Comparison of ENCODE assay signal across 8 mouse cellular contexts in the genomic region with DNA sequence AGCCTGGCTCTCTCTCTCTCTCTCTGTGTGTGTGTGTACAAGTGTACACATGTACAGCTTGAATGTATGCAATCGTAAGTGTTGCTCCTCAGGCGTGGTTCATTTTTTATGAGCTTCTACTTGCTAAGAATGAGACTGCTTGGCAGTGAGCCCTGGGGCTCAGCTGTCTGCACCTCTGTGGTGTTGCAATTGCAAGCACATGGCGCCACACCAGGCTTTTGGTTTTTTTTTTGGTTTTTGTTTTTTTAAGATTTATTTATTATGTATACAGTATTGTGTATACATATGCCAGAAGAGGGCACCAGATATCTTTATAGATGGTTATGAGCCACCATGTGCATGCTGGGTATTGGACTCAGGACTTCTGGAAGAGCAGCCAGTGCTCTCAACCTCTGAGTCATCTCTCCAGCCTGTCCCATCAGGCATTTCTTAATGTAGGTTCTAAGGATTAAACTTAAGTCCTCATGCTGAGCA. TPM values are rescaled to one million over a fixed set of nuclear protein-coding genes. Genes with fewer than 3 reads are reported as not detected.
A peak's percentile ranks its signal among the peaks of the same experiment; 100 is the strongest.
DNase-seq lines count a peak whose midpoint lies in the region; ATAC-seq lines count a peak whose summit lies in the region.

No protein-coding gene starts in this region.

- H3K4me3 ChIP-seq in midbrain, embryonic 16.5 days (ENCODE audit: low read depth, low read length) = no peak overlapping the region

- DNase-seq in kidney, postnatal 36 days = peak; percentile 13 to 58
- no peak for DNase-seq in kidney, adult 9 months
- DNase-seq in NIH3T3 (ENCODE audit: low read depth) = peak; percentile 97
- peak; percentile 74 for DNase-seq in lung, postnatal 36 days
- DNase-seq in layer of hippocampus, adult 18-20 months (ENCODE audit: low spot score in 2 of 2) = no peak

- H3K27ac ChIP-seq in midbrain, embryonic 16.5 days (ENCODE audit: low read length) = no peak overlapping the region

- 82% methylated on average over 3 of the region's 3 CpGs for WGBS in midbrain, embryonic 16.5 days

- no peaks in the 10 kb centered on the region for H3K27me3 ChIP-seq in midbrain, embryonic 16.5 days (ENCODE audit: control insufficient read depth, insufficient read depth, low read depth, low read length)

- peak; percentile 65 for ATAC-seq in granulocyte monocyte progenitor cell, adult 5-6 weeks (replicated peaks; ENCODE audit: poor library complexity, severe bottlenecking)
- no peak for ATAC-seq in inflammation-experienced regulatory T-cells, adult 6 months
- no peak for ATAC-seq in midbrain, embryonic 16.5 days

- no peak overlapping the region for H3K4me2 ChIP-seq in midbrain, embryonic 16.5 days (ENCODE audit: low read length)

- H3K9me3 ChIP-seq in midbrain, embryonic 16.5 days (replicated peaks; ENCODE audit: control insufficient read depth, low read length, poor library complexity, severe bottlenecking) = no peaks in the 10 kb centered on the region

- H3K4me1 ChIP-seq in midbrain, embryonic 16.5 days (ENCODE audit: control insufficient read depth, insufficient read depth, low read length) = no peaks in the 10 kb centered on the region

- H3K9ac ChIP-seq in midbrain, embryonic 16.5 days (ENCODE audit: low read depth, low read length) = no peak overlapping the region

- H3K36me3 ChIP-seq in midbrain, embryonic 16.5 days (ENCODE audit: control insufficient read depth, insufficient read depth, low read length) = no peaks in the 10 kb centered on the region

RNA-seq across cellular contexts. Expression of gene Fmo5, which starts 5.7 kb away (rescaled TPM):
- 1.8 and 6.8 TPM in 2 replicates for total RNA-seq in granulocyte monocyte progenitor cell, adult 5-6 weeks (2014; fragmentation: Nextera tagmentation)
- total RNA-seq in granulocyte monocyte progenitor cell, adult 5-6 weeks (2017) = 1.5 and 1.8 TPM in 2 replicates
- total RNA-seq in layer of hippocampus, adult 18-20 months (2021) = 1 to 10 TPM; 4.4 to 6.7 TPM
- 10 to 100 TPM in 2 of 3 experiments, 1 to 10 TPM in 1; 6.1 to 10.6 (median 10.2) TPM for polyA plus RNA-seq in inflammation-experienced regulatory T-cells, adult 6 months (2017; shearing (Covaris generic))
- polyA plus RNA-seq in midbrain, embryonic 16.5 days (2015; fragmentation: Nextera tagmentation; extraction: Ambion mirVana) = 0.46 and 0.70 TPM in 2 replicates

RNA-seq across cellular contexts. Expression of gene Prkab2, which starts 23.7 kb away (rescaled TPM):
- 4.1 and 10.1 TPM in 2 replicates for total RNA-seq in granulocyte monocyte progenitor cell, adult 5-6 weeks (2014; fragmentation: Nextera tagmentation)
- total RNA-seq in granulocyte monocyte progenitor cell, adult 5-6 weeks (2017) = 3.3 and 5.0 TPM in 2 replicates
- total RNA-seq in layer of hippocampus, adult 18-20 months (2021) = 10 to 100 TPM; 35.3 TPM
- 1 to 10 TPM; 1.6 to 3.5 (median 2.4) TPM for polyA plus RNA-seq in inflammation-experienced regulatory T-cells, adult 6 months (2017; shearing (Covaris generic))
- 14.7 and 16.9 TPM in 2 replicates for polyA plus RNA-seq in midbrain, embryonic 16.5 days (2015; fragmentation: Nextera tagmentation; extraction: Ambion mirVana)

RNA-seq across cellular contexts. Expression of gene Chd1l, which starts 24.3 kb away (rescaled TPM):
- total RNA-seq in granulocyte monocyte progenitor cell, adult 5-6 weeks (2014; fragmentation: Nextera tagmentation) = 13.7 and 28.1 TPM in 2 replicates
- total RNA-seq in granulocyte monocyte progenitor cell, adult 5-6 weeks (2017) = 48.8 and 55.6 TPM in 2 replicates
- 10 to 100 TPM; 10.8 to 11.6 TPM for total RNA-seq in layer of hippocampus, adult 18-20 months (2021)
- polyA plus RNA-seq in inflammation-experienced regulatory T-cells, adult 6 months (2017; shearing (Covaris generic)) = 10 to 100 TPM; 18.5 to 34.9 (median 25.4) TPM
- 4.4 and 4.7 TPM in 2 replicates for polyA plus RNA-seq in midbrain, embryonic 16.5 days (2015; fragmentation: Nextera tagmentation; extraction: Ambion mirVana)

RNA-seq across cellular contexts. Expression of gene Gm17651, which starts 40.2 kb away (rescaled TPM):
- total RNA-seq in granulocyte monocyte progenitor cell, adult 5-6 weeks (2014; fragmentation: Nextera tagmentation) = not detected in 2 replicates
- total RNA-seq in granulocyte monocyte progenitor cell, adult 5-6 weeks (2017) = not detected in 2 replicates
- total RNA-seq in layer of hippocampus, adult 18-20 months (2021) = not detected
- not detected for polyA plus RNA-seq in inflammation-experienced regulatory T-cells, adult 6 months (2017; shearing (Covaris generic))
- polyA plus RNA-seq in midbrain, embryonic 16.5 days (2015; fragmentation: Nextera tagmentation; extraction: Ambion mirVana) = not detected in 2 replicates

Comparison
In these comparisons a context has a peak if more than half of its experiments do, and no peak if none do; other contexts are left out.
1. DNase-seq: peak in kidney, postnatal 36 days (2 of 2), NIH3T3 (single experiment) and lung, postnatal 36 days (single experiment); none in kidney, adult 9 months (single experiment) and layer of hippocampus, adult 18-20 months (0 of 2).